Mouse (Mus musculus) forebrain, embryonic 10.5 days (tissue): Measurements from ENCODE around the gene Kif2a. TPM values are rescaled to one million over a fixed set of nuclear protein-coding genes. Genes with fewer than 3 reads are reported as not detected.

Experiments
- DNase-seq: peaks from one replicate; pipeline ENCODE4 v3.0.0-alpha.2; 2017; ENCODE audit warnings: low spot score; ENCODE audit errors: extremely low spot score
- H3K27ac ChIP-seq: fragments of 300-500 bp; sonication (generic); 2 replicates; pipeline ENCODE4 v1.5.1; 2016; ENCODE audit warnings: mild to moderate bottlenecking
- H3K27me3 ChIP-seq: fragments of 300-500 bp; sonication (generic); 2 replicates; pipeline ENCODE4 v1.6.1; 2016; ENCODE audit warnings: mild to moderate bottlenecking; ENCODE audit not compliant: poor library complexity, severe bottlenecking
- H3K36me3 ChIP-seq: fragments of 300-500 bp; sonication (generic); replicated peaks from 2 replicates; pipeline ENCODE4 v1.6.1; 2016; ENCODE audit warnings: mild to moderate bottlenecking, moderate library complexity
- H3K4me1 ChIP-seq: fragments of 300-500 bp; sonication (generic); 2 replicates; pipeline ENCODE4 v1.6.1; 2016
- H3K4me3 ChIP-seq: fragments of 300-500 bp; sonication (generic); 2 replicates; pipeline ENCODE4 v1.5.1; 2016; ENCODE audit warnings: mild to moderate bottlenecking, moderate library complexity
- H3K9me3 ChIP-seq: fragments of 300-500 bp; sonication (generic); 2 replicates; pipeline ENCODE4 v1.6.1; 2016; ENCODE audit warnings: mild to moderate bottlenecking, moderate library complexity
- whole genome bisulfite sequencing: fragments of 180-500 bp; shearing (Covaris S2); methylation state at CpG from one replicate; pipeline ENCODE4 v1.1.7; 2016; 5-methylcytosine and 5-hydroxymethylcytosine counted together
- polyA plus RNA-seq: library from polyadenylated mRNA; unstranded; fragments of >200 nt; fragmentation: Nextera tagmentation; extraction: Ambion mirVana; gene quantifications from 2 replicates; pipeline ENCODE4 v1.2.1, GENCODE M21; 2016

Gene Kif2a
- polyA plus RNA-seq, 1 experiment from 2014 or later = 14.2 TPM

DNA sequence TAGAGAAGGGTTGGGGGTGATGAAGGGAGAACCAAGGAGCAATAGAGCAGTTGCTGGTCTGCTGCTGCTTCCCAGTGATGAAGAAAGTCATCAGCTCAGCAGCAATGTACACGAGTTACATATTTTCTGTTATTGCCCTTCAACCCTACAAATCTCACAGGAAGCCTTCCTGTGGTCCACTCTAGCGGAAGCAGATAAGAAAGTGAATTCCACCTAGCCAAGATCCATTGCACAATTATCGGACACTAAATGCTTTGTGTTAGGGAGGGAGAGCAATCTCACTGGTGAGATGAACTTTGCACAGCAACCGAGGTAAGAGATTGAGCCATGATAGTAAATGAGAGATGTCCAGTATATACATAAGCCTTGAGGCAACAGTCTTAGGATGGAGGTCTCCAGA lies 17.6 kb upstream of the Kif2a start:
- no peak overlapping the region for H3K4me3 ChIP-seq
- no peaks in the 10 kb centered on the region for H3K36me3 ChIP-seq
- WGBS = 89% methylated on average over 4 of the region's 4 CpGs
- no peak for DNase-seq
- H3K4me1 ChIP-seq = no peaks in the 10 kb centered on the region
- H3K27me3 ChIP-seq = no peaks in the 10 kb centered on the region
- H3K27ac ChIP-seq = no peak overlapping the region
- H3K9me3 ChIP-seq = no peaks in the 10 kb centered on the region

- 89% methylated on average over 2 of the region's 2 CpGs for WGBS
- H3K36me3 ChIP-seq = no peaks in the 10 kb centered on the region
- H3K27me3 ChIP-seq = no peaks in the 10 kb centered on the region
These were observed 16.4 kb upstream of the Kif2a start for GRCm38 (mm10) chr13:107038346-107038745.

DNA sequence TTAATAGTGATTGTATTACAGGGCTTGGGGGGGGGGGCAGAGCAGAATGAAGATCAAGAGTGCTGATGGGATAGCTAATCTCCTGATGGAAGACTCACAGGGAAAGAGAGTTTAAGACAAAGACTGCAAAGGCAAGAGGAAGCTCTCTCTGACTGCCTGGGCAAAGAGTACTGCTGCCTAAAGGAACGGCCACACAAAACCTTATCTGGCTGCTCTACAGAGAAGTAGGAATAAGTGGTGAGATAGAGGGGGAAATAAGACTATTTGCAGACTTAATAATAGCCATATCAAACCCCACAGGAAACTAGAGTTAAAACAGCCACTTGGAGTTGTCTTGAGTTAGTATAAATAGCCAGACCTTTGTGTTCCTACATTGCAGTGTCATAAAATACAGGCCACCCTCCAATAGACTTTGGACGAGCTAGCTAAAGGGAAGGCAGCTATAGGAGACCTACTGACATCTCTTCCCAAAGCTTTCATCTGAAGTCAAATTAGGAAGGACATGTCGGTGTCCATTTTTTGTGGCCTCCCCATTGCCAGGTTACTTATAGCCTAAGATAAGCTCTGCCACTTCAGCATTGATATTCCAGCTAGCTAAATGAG lies 13.7 kb upstream of the Kif2a start:
- Histone ChIP-seq H3K27me3 (no peaks in the 10 kb centered on the region), H3K27ac (no peak overlapping the region), H3K4me1 (no peaks in the 10 kb centered on the region), H3K9me3 (no peaks in the 10 kb centered on the region), H3K36me3 (no peaks in the 10 kb centered on the region), H3K4me3 (no peak overlapping the region)
- 91% methylated on average over 3 of the region's 3 CpGs for WGBS
- no peak for DNase-seq

More at GRCm38 (mm10) chr13:107038346-107038745, 16.4 kb upstream of the Kif2a start:
- Histone ChIP-seq H3K4me1 (no peaks in the 10 kb centered on the region), H3K4me3 (no peak overlapping the region), H3K27ac (no peak overlapping the region), H3K9me3 (no peaks in the 10 kb centered on the region)
- no peak for DNase-seq

- DNase-seq = no peak
- Histone ChIP-seq H3K9me3 (no peaks in the 10 kb centered on the region), H3K4me3 (no peak overlapping the region), H3K4me1 (no peaks in the 10 kb centered on the region), H3K27ac (no peak overlapping the region), H3K36me3 (no peaks in the 10 kb centered on the region), H3K27me3 (no peaks in the 10 kb centered on the region)
- WGBS = 88% methylated on average over 4 of the region's 4 CpGs
These were observed 13.2 kb upstream of the Kif2a start for GRCm38 (mm10) chr13:107035078-107035477.

- Histone ChIP-seq H3K27ac (no peak overlapping the region), H3K9me3 (no peaks in the 10 kb centered on the region), H3K4me1 (no peaks in the 10 kb centered on the region), H3K27me3 (no peaks in the 10 kb centered on the region), H3K4me3 (no peak overlapping the region), H3K36me3 (no peaks in the 10 kb centered on the region)
- DNase-seq = no peak
- WGBS = 59% methylated on average over 1 of the region's 1 CpGs
These were observed 12.3 kb upstream of the Kif2a start for GRCm38 (mm10) chr13:107034028-107034920.

GRCm38 (mm10) chr13:107031228-107031627 lies 9.3 kb upstream of the Kif2a start:
- Histone ChIP-seq H3K27me3 (no peaks in the 10 kb centered on the region), H3K36me3 (no peaks in the 10 kb centered on the region), H3K4me1 (no peaks in the 10 kb centered on the region), H3K9me3 (no peaks in the 10 kb centered on the region), H3K4me3 (no peak overlapping the region), H3K27ac (no peak overlapping the region)
- no peak for DNase-seq

- peaks cover 7% of the 10 kb centered on the region for H3K4me1 ChIP-seq
- no peak overlapping the region for H3K27ac ChIP-seq
- no peaks in the 10 kb centered on the region for H3K27me3 ChIP-seq
- H3K4me3 ChIP-seq = no peak overlapping the region
- DNase-seq = no peak
- WGBS = 92% methylated on average over 4 of the region's 4 CpGs
- no peaks in the 10 kb centered on the region for H3K36me3 ChIP-seq
- H3K9me3 ChIP-seq = peaks cover 7% of the 10 kb centered on the region; the same call in 1 of the 2 replicates
These were observed 5.3 kb upstream of the Kif2a start for GRCm38 (mm10) chr13:107027218-107027617.

GRCm38 (mm10) chr13:107025663-107026062 lies 3.7 kb upstream of the Kif2a start:
- DNase-seq = no peak
- H3K36me3 ChIP-seq = no peaks in the 10 kb centered on the region
- whole genome bisulfite sequencing = 85% methylated on average over 3 of the region's 3 CpGs

DNA sequence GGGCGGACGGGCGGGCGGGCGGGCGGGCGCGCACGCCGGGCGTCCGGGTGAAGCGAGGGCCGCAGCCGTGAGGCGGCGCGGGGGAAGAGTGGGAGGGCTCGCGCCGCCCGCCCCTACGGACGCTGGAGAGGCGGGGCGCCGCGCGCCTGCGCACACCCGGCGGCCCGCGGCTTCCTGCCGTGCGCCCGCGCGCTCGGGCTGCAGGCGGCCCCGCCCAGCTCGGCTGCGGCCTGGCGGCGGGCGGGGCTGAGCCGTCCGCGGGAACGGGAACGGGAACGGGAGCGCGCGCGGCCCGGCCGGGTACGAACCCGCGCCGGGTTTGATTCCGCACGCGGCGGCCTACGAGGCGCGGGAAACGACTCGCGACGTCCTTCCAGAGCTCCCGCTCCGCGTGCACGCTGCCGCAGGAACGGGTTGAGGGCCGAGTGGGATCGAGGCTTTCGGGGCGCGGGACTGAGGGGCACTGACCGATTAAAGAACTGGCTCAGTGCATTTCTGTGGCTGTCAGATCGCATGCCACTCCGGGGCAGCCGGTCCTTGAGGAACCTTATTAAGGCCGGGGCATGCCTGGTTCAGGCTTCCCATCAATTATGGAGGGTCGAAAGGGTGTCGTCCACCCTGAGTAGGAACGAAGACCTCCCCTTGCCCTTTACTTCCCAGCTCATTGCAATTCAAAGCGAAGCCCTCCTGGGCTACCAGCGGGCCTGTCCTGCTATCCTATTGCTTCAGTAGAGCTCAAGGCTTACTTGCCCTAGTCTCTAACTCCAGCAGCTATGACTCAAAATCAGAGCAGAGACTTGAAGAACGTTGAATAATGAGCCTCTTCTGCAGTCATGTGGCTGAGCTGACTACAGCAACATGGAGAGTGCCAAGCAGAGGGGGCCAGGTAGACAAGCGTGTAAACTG lies 593 bp upstream of the Kif2a start:
- peak overlapping the region; percentile 98 for H3K4me3 ChIP-seq
- WGBS = 2% methylated on average over 82 of the region's 97 CpGs
- no peaks in the 10 kb centered on the region for H3K27me3 ChIP-seq
- peaks cover 12% of the 10 kb centered on the region for H3K36me3 ChIP-seq
- H3K4me1 ChIP-seq = peaks cover 29% of the 10 kb centered on the region
- peak overlapping the region; percentile 96 for H3K27ac ChIP-seq
- peak; percentile 66 for DNase-seq
- peaks cover 7% of the 10 kb centered on the region; the same call in 1 of the 2 replicates for H3K9me3 ChIP-seq

More at GRCm38 (mm10) chr13:107025663-107026062, 3.7 kb upstream of the Kif2a start:
- Histone ChIP-seq H3K9me3 (peaks cover 7% of the 10 kb centered on the region; the same call in 1 of the 2 replicates), H3K27me3 (no peaks in the 10 kb centered on the region), H3K27ac (no peak overlapping the region), H3K4me1 (peaks cover 11% of the 10 kb centered on the region), H3K4me3 (no peak overlapping the region)

DNA sequence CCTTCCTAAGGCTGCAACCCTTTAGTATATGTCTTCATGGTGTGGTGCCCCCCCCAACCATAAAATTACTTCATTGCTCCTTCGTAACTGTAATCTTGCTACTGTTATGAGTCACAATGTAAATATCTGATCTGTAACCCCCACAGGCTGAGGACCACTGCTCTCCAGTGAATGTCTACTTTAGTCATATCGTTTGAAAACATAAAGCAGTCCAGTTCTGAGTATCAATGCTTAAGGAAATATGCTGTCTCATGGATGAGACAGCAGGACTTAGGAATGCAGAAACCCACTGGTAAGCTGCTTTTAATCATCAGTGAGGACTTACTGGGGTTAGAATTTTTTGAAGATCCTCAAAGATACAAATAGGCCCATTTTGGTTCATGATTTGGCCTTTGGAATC lies 2.5 kb downstream of the Kif2a start:
- Histone ChIP-seq H3K27me3 (no peaks in the 10 kb centered on the region), H3K9me3 (peaks cover 7% of the 10 kb centered on the region; the same call in 1 of the 2 replicates), H3K27ac (no peak overlapping the region), H3K36me3 (peaks cover 25% of the 10 kb centered on the region), H3K4me3 (no peak overlapping the region), H3K4me1 (peaks cover 29% of the 10 kb centered on the region)
- no peak for DNase-seq
- 84% methylated on average over 2 of the region's 2 CpGs for WGBS

DNA sequence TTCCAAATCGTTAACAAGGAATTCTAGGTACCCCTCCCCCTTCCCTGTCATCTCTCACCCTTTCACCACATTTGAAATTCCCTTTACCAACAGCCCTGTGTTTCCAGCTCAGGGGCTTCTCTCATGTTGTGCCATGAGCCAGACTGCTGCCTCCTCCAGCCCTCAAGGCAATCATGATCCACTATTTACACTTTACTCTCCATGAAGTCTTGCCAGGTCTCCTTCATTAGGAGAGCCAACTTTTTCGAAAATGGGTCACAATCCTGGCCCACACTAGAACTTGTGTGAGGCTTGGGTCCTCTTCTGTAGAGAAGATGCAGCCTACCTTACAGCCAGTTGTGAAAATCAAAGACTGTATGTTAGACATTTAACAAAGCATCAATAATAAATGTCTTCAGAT lies 8.0 kb downstream of the Kif2a start:
- H3K27me3 ChIP-seq = no peaks in the 10 kb centered on the region
- H3K9me3 ChIP-seq = no peaks in the 10 kb centered on the region
- DNase-seq = no peak
- H3K4me1 ChIP-seq = peaks cover 14% of the 10 kb centered on the region
- no peak overlapping the region for H3K27ac ChIP-seq
- peaks cover 21% of the 10 kb centered on the region for H3K36me3 ChIP-seq
- no peak overlapping the region for H3K4me3 ChIP-seq
- 68% methylated on average over 2 of the region's 2 CpGs for WGBS

DNA sequence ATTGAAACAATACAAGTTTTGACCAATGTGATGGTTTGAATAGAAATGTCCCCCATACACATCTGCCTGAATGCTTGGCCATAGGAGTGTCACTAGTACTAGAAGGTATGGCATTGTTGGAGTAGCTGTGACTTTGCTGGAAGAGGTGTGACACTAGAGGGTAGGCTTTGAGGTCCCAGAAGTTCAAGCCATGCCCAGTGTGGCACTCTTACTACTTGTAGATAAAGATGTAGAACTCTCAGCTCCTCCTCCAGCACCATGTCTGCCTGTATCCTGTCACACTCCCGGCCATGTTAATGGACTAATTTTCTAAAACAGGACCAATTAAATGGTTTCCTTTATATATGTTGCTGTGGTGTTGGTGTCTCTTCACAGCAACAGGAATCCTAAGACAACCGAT lies 10.3 kb downstream of the Kif2a start:
- Histone ChIP-seq H3K9me3 (no peaks in the 10 kb centered on the region), H3K27ac (no peak overlapping the region), H3K4me3 (no peak overlapping the region), H3K4me1 (peaks cover 13% of the 10 kb centered on the region), H3K36me3 (peaks cover 4% of the 10 kb centered on the region), H3K27me3 (no peaks in the 10 kb centered on the region)
- no peak for DNase-seq
- WGBS = 92% methylated on average over 2 of the region's 2 CpGs
